Mouse (Mus musculus): Measurements from ENCODE around the gene Helz. TPM values are rescaled to one million over a fixed set of nuclear protein-coding genes. Genes with fewer than 3 reads are reported as not detected.

The Helz gene
- polyA plus RNA-seq, 1 experiment: 13.1 TPM

DNA sequence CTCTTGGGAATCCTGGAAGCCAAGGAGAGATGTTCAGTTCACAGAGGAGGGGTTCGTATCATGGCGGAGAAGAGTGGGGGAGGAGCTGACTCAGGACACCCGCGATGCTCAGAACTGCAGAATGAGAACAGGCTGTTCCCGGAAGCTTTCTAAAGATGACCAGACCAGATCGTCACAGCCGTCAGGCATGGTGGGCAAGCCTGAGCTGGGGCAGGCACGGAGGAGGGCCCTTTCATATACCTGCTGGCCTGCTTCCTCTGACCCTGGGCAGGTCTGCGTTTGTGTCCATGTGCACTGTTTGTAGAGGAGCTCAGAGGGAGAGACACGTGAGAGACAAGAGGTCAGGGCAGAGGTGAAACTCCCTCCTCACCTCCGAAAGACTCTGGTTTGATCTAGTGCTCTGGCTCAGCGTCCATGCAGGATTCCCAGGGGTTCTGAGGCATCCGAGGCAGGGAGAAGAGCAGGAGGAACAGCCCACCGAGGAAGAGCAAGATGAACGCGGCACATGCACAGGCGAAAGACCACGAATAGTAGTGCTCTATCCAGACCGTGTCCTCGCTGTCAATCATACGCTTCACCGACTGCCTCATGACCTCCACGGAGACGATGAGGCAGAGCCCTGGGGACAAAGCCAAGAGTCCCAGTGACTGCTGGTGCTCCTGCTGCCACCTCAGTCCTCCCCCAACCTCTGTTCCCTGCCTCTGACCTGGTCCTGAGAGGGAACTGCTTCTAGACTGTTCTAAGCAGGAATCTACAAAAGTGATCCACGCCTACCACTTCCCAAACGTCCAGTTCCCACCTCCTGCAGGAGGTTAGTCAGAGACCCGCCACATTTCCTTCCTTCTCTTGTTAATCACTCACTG is 155.8 kb downstream of the Helz start:
- no peak for DNase-seq
- no peak for TF ChIP-seq CTCF (IDR thresholded peaks at IDR 0.05; ENCODE audit: insufficient read depth, low read length)
- no peak for TF ChIP-seq POLR2A (IDR thresholded peaks at IDR 0.05; ENCODE audit: borderline replicate concordance, extremely low read depth, low read depth, low read length)
- Histone ChIP-seq H3K4me3 (replicated peaks; ENCODE audit: extremely low read depth, low read depth, low read length) (no peak overlapping the region), H3K4me1 (ENCODE audit: control insufficient read depth, insufficient read depth, low read length) (0 out of 2 replicates have a peak, but pooled peaks cover 3% of the 10 kb centered on the region)
- 50% methylated on average over 27 of the region's 27 CpGs for WGBS

- TF ChIP-seq POLR2A (IDR thresholded peaks at IDR 0.05; ENCODE audit: borderline replicate concordance, extremely low read depth, low read depth, low read length) (no peak), CTCF (IDR thresholded peaks at IDR 0.05; ENCODE audit: insufficient read depth, low read length) (no peak)
- WGBS: 72% methylated on average over 6 of the region's 6 CpGs
- Histone ChIP-seq H3K4me3 (replicated peaks; ENCODE audit: extremely low read depth, low read depth, low read length) (no peak overlapping the region), H3K4me1 (ENCODE audit: control insufficient read depth, insufficient read depth, low read length) (0 out of 2 replicates have a peak, but pooled peaks cover 3% of the 10 kb centered on the region)
- DNase-seq: no peak
Observed at GRCm38 (mm10) chr11:107705060-107705459, 157.3 kb downstream of the Helz start.

GRCm38 (mm10) chr11:107705476-107706074 is 157.8 kb downstream of the Helz start:
- 0 out of 2 replicates have a peak, but pooled peaks cover 3% of the 10 kb centered on the region for H3K4me1 ChIP-seq (ENCODE audit: control insufficient read depth, insufficient read depth, low read length)
- TF ChIP-seq CTCF (IDR thresholded peaks at IDR 0.05; ENCODE audit: insufficient read depth, low read length) (no peak), POLR2A (IDR thresholded peaks at IDR 0.05; ENCODE audit: borderline replicate concordance, extremely low read depth, low read depth, low read length) (no peak)
- 60% methylated on average over 11 of the region's 11 CpGs for WGBS
- peak; percentile 12 for DNase-seq
- no peak overlapping the region for H3K4me3 ChIP-seq (replicated peaks; ENCODE audit: extremely low read depth, low read depth, low read length)

- DNase-seq: no peak
- H3K4me1 ChIP-seq (ENCODE audit: control insufficient read depth, insufficient read depth, low read length): 0 out of 2 replicates have a peak, but pooled peaks cover 3% of the 10 kb centered on the region
- TF ChIP-seq POLR2A (IDR thresholded peaks at IDR 0.05; ENCODE audit: borderline replicate concordance, extremely low read depth, low read depth, low read length) (no peak), CTCF (IDR thresholded peaks at IDR 0.05; ENCODE audit: insufficient read depth, low read length) (no peak)
- WGBS: 65% methylated on average over 20 of the region's 20 CpGs
- no peak overlapping the region for H3K4me3 ChIP-seq (replicated peaks; ENCODE audit: extremely low read depth, low read depth, low read length)
Observed at GRCm38 (mm10) chr11:107707897-107708610, 160.3 kb downstream of the Helz start.

- H3K4me1 ChIP-seq (ENCODE audit: control insufficient read depth, insufficient read depth, low read length): no peaks in the 10 kb centered on the region
- 61% methylated on average over 3 of the region's 3 CpGs for WGBS
- TF ChIP-seq CTCF (IDR thresholded peaks at IDR 0.05; ENCODE audit: insufficient read depth, low read length) (no peak), POLR2A (IDR thresholded peaks at IDR 0.05; ENCODE audit: borderline replicate concordance, extremely low read depth, low read depth, low read length) (no peak)
- DNase-seq: no peak
- H3K4me3 ChIP-seq (replicated peaks; ENCODE audit: extremely low read depth, low read depth, low read length): no peak overlapping the region
Observed at GRCm38 (mm10) chr11:107710379-107710778, 162.6 kb downstream of the Helz start.

DNA sequence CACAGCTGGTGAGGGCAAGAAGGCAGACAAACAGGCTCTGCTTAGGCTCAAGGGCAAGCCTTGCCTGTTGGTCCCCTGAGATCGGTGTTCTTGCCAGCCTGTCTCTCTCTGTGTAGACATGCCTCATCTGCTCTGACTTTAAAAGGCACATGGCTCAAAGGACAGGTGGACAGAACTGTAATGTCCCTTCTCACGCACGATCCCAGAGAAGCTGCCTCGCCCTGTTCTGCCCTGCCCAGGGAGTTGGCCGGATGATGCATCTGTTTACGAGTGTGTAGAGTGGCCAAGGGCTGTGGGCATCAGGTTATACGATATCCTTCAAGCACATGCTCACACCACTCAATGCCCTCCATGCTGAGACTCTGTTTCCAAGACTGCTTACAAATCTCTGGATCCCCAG is 166.6 kb downstream of the Helz start:
- WGBS: 77% methylated on average over 7 of the region's 7 CpGs
- no peak for DNase-seq
- TF ChIP-seq POLR2A (IDR thresholded peaks at IDR 0.05; ENCODE audit: borderline replicate concordance, extremely low read depth, low read depth, low read length): no peak
- no peak for TF ChIP-seq CTCF (IDR thresholded peaks at IDR 0.05; ENCODE audit: insufficient read depth, low read length)
- H3K4me3 ChIP-seq (replicated peaks; ENCODE audit: extremely low read depth, low read depth, low read length): no peak overlapping the region
- no peaks in the 10 kb centered on the region for H3K4me1 ChIP-seq (ENCODE audit: control insufficient read depth, insufficient read depth, low read length)

- Histone ChIP-seq H3K4me1 (ENCODE audit: control insufficient read depth, insufficient read depth, low read length) (no peaks in the 10 kb centered on the region), H3K4me3 (replicated peaks; ENCODE audit: extremely low read depth, low read depth, low read length) (no peak within 1 kb of the TSS)
- WGBS: 80% methylated on average over 16 of the region's 16 CpGs
- DNase-seq: no peak
- no peak for TF ChIP-seq CTCF (IDR thresholded peaks at IDR 0.05; ENCODE audit: insufficient read depth, low read length)
- TF ChIP-seq POLR2A (IDR thresholded peaks at IDR 0.05; ENCODE audit: borderline replicate concordance, extremely low read depth, low read depth, low read length): no peak
Observed at GRCm38 (mm10) chr11:107716332-107716938, 168.7 kb downstream of the Helz start, which contains the start of gene Cacng1. Gene Cacng1, minus strand, starts transcription at chr11:107716522.

DNA sequence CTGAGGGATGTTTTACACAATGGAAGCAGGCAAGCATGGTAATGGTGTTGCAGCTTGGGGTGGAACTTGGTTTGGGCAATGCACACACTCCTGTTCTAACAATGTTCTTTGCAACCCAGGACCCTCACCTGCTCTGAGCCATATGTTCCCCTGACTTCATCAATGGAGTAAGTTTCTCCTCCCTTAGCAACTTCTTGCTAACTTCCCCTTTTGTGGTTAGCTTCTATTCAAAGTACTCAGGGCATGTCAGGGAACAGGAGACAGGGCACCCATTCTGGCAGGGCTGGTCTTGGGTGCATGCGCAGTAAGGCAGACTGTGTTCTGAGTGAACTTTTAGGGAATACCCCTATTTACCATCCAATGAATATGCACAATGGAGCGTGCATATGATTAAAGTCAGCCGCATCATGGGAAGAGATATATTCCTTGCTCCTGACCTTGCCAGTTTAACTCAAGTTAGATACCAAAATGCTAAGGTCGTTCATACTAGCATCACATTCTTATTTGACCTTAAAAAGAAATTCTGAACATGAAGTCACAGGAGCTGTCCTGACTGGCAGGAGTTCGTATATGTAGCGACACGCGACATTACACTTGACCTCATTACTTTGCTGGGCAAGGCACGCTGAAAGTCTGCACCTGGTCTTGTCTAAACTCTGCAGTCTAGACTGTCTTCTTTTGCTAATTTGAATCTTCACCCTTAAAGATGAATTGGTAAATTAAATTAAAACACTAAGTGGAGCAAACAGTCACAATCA is 172.7 kb downstream of the Helz start:
- WGBS: 76% methylated on average over 9 of the region's 9 CpGs
- Histone ChIP-seq H3K4me3 (replicated peaks; ENCODE audit: extremely low read depth, low read depth, low read length) (no peak overlapping the region), H3K4me1 (ENCODE audit: control insufficient read depth, insufficient read depth, low read length) (no peaks in the 10 kb centered on the region)
- TF ChIP-seq CTCF (IDR thresholded peaks at IDR 0.05; ENCODE audit: insufficient read depth, low read length): no peak
- TF ChIP-seq POLR2A (IDR thresholded peaks at IDR 0.05; ENCODE audit: borderline replicate concordance, extremely low read depth, low read depth, low read length): no peak
- DNase-seq: no peak
